Mouse (Mus musculus) retina, embryonic 14.5 days (tissue): ENCODE results near the gene Irf6.

Experiments
- DNase-seq: peaks from one replicate; pipeline ENCODE4 v3.0.0-alpha.2; 2015; ENCODE audit warnings: low spot score

Gene Irf6

DNA sequence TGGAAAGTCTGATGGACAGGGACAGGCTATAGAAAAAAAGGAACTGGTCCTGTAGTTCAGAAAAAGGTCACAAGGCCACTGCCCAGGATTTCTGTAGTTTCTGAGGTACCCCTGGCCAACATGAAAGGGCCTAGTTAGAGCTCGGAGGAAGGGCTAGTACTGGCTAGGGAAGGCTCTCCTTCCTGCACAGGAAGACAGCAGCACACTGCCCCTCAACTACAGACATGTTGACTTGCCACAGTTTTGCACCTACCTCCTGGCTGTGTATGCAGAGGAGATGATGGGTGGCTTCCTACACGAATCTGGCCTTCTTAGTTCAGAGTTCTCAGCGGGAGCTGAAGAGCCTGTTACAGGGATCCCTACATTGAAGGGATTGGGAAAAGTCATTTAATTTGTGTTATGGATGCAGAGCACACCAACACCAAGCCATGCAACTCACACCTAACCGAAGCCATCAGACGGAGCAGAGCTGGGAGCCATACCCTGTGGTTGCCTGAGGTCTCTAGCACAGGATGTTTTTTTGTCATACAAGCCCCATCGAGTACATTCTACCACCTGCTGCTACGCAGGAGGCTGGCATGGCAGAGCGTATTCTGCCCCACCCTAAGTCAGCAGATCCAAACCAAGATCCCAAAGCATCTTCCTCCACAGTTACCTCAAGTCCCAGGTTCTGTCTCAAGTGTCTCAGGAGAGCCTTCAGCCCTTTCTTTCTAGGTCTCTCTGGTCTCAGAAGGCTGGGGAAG is 47.9 kb downstream of the Irf6 start:
- DNase-seq: no peak

DNA sequence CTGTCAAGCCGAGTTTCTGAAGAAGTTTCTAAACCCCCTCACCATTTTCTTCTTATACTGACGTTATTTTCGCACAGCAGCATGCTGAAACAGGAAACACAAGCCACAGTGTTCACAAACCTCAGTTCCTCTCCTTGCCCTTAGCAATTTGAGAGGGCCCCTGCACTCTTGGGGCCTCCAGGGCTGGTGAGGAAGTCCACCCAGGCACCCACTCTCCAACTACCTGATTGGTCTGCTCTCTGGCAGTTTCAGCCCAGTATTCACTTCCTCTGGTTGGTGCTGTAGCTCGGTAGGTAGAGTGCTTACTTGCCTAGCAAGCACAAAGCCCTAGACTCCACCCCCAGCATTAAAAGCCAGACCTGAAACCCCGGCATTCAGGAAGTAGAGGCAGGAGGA is 48.5 kb downstream of the Irf6 start, which contains the start of gene Traf3ip3:
Gene Traf3ip3 (minus strand): TSS at position 321 of the 396 bp plus-strand sequence.
- no peak for DNase-seq

DNA sequence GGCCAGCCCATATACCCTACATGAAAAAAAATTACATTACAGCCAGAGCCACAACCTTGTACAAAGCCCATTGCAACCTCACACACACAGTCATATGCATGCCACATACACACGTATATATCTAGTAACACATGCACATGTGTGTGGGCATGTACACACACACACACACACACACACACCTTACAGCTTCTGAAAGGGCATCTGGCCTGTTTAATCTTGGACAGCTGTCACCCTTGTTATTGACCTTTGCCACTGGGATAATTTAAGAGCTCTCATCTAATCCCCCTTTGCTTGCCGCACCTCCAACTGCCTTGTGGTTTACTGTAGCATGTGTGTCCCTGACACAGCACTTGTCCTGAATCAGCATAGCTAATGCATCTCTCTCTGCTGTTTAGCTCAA is 50.9 kb downstream of the Irf6 start:
- no peak for DNase-seq

DNA sequence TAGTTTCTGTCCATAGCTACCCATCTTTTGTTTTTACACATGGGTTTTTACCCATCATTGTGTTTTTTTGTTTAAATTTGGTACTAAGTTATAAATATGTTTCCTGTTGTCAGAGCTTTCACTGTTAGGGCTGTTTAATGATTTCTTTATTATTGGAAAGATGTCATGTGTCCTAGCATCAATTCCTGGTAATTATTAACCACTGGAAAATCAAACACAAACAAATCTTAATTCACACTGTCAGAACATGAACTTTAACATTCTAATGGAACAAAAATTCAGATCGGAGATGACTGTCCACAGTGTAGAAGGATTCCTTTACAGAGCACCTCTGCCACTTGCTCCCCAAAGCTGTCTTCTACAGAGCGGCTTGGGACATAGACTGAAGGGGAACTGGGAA is 52.5 kb downstream of the Irf6 start:
- no peak for DNase-seq

DNA sequence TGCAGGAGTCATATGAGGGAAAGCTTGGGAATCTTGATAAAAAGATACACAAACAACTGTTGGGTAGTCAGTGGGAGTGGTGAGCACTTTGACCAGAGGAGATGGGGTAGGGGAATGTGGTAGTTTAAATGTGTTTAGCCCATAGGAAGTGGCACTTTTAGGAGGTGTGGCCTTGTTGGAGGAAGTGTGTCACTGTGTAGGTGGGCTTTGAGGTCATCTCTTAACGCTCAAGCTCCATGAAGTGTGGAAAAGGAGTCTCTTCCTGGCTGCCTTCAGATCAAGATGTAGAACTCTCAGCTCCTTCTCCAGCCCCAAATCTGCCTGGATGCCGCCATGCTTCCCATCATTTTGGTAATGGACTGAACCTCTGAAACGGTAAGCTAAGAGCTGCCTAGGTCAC is 54.6 kb downstream of the Irf6 start, which contains the start of gene Lamb3:
Gene Lamb3 (plus strand): TSS at position 197 of the 400 bp plus-strand sequence.
- DNase-seq: no peak

DNA sequence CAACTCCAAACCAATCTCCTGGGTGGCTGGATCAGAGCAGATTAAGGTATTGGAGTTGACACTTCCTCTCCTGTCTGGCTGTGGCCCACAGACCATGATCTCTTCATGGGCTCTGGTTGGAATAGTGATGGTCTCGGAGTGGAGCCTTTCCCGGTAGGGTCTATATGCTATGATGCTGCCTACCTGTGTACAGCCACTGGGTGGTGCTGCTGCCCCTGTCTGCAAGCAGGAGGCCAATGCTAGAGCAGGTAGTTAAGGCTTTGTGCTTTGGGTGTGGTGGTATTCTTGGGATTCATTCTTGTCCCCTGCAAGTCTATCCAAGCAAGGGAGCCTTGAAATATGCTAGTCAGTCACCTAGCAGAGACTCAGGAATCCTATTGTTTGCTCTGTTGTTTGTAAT is 55.3 kb downstream of the Irf6 start:
- DNase-seq: peak; percentile 22

DNA sequence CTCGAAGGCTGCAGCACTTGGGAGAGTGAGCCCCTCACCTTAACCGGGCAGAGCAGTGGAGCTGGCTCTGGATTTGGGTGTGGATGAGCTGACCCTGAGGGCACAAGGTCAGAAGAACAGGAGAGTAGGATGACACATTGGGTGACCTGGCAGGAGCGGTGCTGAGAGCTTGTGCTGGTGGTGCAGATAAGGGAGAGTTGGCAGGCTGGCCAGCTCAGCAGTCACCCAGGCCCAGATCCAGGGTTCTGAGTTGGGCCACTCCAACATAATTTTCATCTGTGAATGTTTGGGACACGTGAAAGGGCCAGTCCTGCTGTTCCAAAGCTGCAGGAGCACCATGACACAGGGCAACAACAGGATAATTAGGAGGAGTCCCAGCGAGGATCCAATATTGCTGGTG is 58.5 kb downstream of the Irf6 start:
- no peak for DNase-seq

DNA sequence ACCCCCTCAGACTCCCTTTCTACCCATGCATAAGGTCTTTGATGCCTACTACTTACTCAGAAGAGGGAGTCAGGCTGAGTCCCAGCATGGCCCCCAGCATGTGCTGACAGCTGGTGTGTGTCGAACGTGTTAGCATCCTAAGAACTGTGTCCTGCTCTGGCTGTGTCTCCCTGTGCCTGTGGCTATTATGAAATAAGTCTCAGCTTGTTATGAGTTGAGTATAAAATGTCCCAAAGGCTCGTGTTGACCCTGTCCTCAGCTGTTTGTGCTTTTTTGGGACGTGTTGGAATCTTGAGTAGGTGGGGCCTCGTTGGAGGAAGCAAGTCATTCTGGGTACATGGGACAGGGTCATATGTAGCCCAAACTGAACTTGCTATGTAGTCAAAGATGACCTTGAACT is 61.1 kb downstream of the Irf6 start:
- DNase-seq: no peak

DNA sequence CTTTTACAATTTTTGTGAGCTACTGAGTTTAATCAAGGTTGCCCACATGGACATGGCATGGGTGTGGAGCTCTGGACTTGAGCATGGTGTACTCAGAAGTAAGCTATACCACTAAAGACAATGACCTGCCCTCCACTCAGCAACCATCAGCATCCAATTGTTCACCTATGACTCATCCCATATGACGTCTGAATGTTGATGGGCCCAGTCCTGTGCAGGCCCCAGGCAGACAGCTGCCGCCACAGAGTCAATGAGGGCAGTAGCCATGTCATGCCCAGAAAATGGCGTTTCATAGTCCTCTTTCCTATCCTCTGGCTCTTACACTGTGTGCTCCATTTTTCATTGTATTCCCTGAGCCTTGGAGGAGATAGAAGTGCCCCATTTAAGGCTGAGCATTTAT is 63.1 kb downstream of the Irf6 start:
- no peak for DNase-seq

DNA sequence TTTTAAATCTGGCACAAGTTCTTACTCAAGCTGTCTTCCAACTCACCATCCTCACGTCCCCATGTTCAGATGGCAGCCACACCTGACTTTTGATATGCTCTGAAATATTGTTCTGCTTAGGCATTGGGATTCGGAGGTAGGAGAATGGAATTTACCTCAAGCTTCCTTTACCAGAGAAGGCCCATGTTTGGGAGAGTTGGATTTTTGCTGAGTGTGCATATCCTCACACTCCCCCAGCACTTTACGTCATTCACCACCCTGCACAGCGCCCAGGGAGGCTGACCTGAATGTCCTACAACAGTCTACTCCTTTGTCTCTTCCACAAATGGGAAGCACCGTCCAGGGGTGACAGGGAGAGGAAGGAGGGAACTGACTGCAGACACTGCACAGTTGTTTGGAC is 67.5 kb downstream of the Irf6 start:
- DNase-seq: no peak
